Mouse (Mus musculus) layer of hippocampus, postnatal 25 days (tissue): ENCODE results near the gene Gli1. TPM values are rescaled to one million over a fixed set of nuclear protein-coding genes. Genes with fewer than 3 reads are reported as not detected.

Source experiments
- DNase-seq, 2 experiments: peaks; one replicate each; pipeline ENCODE4 v3.0.0; 2022; ENCODE audit warnings: mixed read lengths in 2 of 2, low spot score in 1 of 2; ENCODE audit errors: extremely low spot score in 1 of 2
- total RNA-seq, 2 experiments: library from RNA; stranded (reverse); gene quantifications; 2 replicates each; pipeline ENCODE4 v1.2.3; 2021

The Gli1 gene
- total RNA-seq, 2 experiments from 2014 or later = 2.1 to 3.3 TPM

GRCm38 (mm10) chr10:127294895-127295510, 46.8 kb downstream of the Gli1 start:
- no peak for DNase-seq

GRCm38 (mm10) chr10:127293590-127294113, 48.1 kb downstream of the Gli1 start:
- no peak for DNase-seq

- no peak for DNase-seq
These were observed 48.7 kb downstream of the Gli1 start for GRCm38 (mm10) chr10:127292987-127293538.

GRCm38 (mm10) chr10:127291881-127292638, 49.7 kb downstream of the Gli1 start:
- DNase-seq = no peak

GRCm38 (mm10) chr10:127290930-127291880, 50.6 kb downstream of the Gli1 start:
- DNase-seq = no peak

GRCm38 (mm10) chr10:127290307-127290929, 51.4 kb downstream of the Gli1 start:
- peak; percentile 97 for DNase-seq

- peak in 1 of 2 experiments; percentile 32 for DNase-seq
These were observed 52.1 kb downstream of the Gli1 start for GRCm38 (mm10) chr10:127289573-127290191.

- DNase-seq = peak; percentile 78 to 79
These were observed 52.8 kb downstream of the Gli1 start, which contains the start of gene Mbd6 for GRCm38 (mm10) chr10:127288800-127289572. TSS of gene Mbd6 (minus strand) at chr10:127289018.

GRCm38 (mm10) chr10:127288328-127288799, 53.4 kb downstream of the Gli1 start:
- DNase-seq = peak in 1 of 2 experiments; percentile 36

GRCm38 (mm10) chr10:127287936-127288293, 53.9 kb downstream of the Gli1 start:
- no peak for DNase-seq

- no peak for DNase-seq
These were observed 54.4 kb downstream of the Gli1 start for GRCm38 (mm10) chr10:127287271-127287935.

- DNase-seq = no peak
These were observed 55.0 kb downstream of the Gli1 start for GRCm38 (mm10) chr10:127286730-127287129.

GRCm38 (mm10) chr10:127286194-127286593, 55.6 kb downstream of the Gli1 start:
- DNase-seq = no peak

- DNase-seq = no peak
These were observed 56.1 kb downstream of the Gli1 start for GRCm38 (mm10) chr10:127285644-127286043.

GRCm38 (mm10) chr10:127284724-127285500, 56.9 kb downstream of the Gli1 start:
- no peak for DNase-seq

GRCm38 (mm10) chr10:127284105-127284622, 57.6 kb downstream of the Gli1 start:
- DNase-seq = no peak
